Mouse (Mus musculus): ENCODE measurements around the gene Pabpc1l.

Gene Pabpc1l

GRCm38 (mm10) chr2:164084342-164084700 is 59.1 kb downstream of the Pabpc1l start:
- in situ Hi-C loops (cut with MboI, MseI) = no loop called here

GRCm38 (mm10) chr2:164087416-164088017 is 62.3 kb downstream of the Pabpc1l start:
- in situ Hi-C loops (cut with MboI, MseI) = no loop called here

GRCm38 (mm10) chr2:164089508-164089907 is 64.3 kb downstream of the Pabpc1l start:
- in situ Hi-C loops (cut with MboI, MseI) = no loop called here

- in situ Hi-C loops (cut with MboI, MseI) = loop anchor here (5.0 kb wide), 1 partner anchor 92 kb away; no protein-coding TSS in a partner anchor
These were observed 68.9 kb downstream of the Pabpc1l start for GRCm38 (mm10) chr2:164094152-164094551.

- in situ Hi-C loops (cut with MboI, MseI) = no loop called here
These were observed 73.5 kb downstream of the Pabpc1l start for GRCm38 (mm10) chr2:164098603-164099250.
